ENCODE assay signal across 12 mouse cellular contexts in genomic region chr11:104267380-104267779, GRCm38 (mm10). TPM values are rescaled to one million over a fixed set of nuclear protein-coding genes. Genes with fewer than 3 reads are reported as not detected.
DNase-seq lines count a peak whose midpoint lies in the region; ATAC-seq and TF ChIP-seq lines count a peak whose summit lies in the region.
"Had no signal": no experiment of that assay in that cellular context is flagged by ENCODE, and none has a peak within 500 bp of the region (broad histone marks: within the 10 kb centered on the region; RNA-seq: fewer than 3 reads in every experiment).

No protein-coding gene starts in this region.

- no peak overlapping the region for H3K9ac ChIP-seq in kidney, embryonic 16.5 days (replicated peaks; ENCODE audit: low read length)
- no peak overlapping the region for H3K9ac ChIP-seq in liver, embryonic 12.5 days
- H3K9ac ChIP-seq: hindbrain, embryonic 15.5 days; limb, embryonic 13.5 days had no signal

- H3K9me3 ChIP-seq in kidney, embryonic 16.5 days (ENCODE audit: low read length): no peaks in the 10 kb centered on the region
- no peaks in the 10 kb centered on the region for H3K9me3 ChIP-seq in liver, embryonic 12.5 days (replicated peaks)
- H3K9me3 ChIP-seq: hindbrain, embryonic 15.5 days; limb, embryonic 13.5 days had no signal

- no peak overlapping the region for H3K4me2 ChIP-seq in kidney, embryonic 16.5 days (replicated peaks; ENCODE audit: low read depth, low read length)
- H3K4me2 ChIP-seq in liver, embryonic 12.5 days: no peak overlapping the region
- H3K4me2 ChIP-seq: hindbrain, embryonic 15.5 days; limb, embryonic 13.5 days; midbrain, embryonic 11.5 days had no signal

- WGBS in kidney, adult 2 months: 46% methylated on average over 11 of the region's 11 CpGs
- 57% methylated on average over 11 of the region's 11 CpGs for WGBS in kidney, embryonic 16.5 days
- WGBS in liver, embryonic 12.5 days (ENCODE audit: insufficient replicate concordance): 70% methylated on average over 11 of the region's 11 CpGs

- no peak for TF ChIP-seq POLR2A in kidney, adult 2 months (IDR thresholded peaks at IDR 0.05; ENCODE audit: low read depth, low read length)

- H3K27ac ChIP-seq in kidney, adult 2 months (ENCODE audit: insufficient read depth, low read depth, low read length): peak overlapping the region; percentile 41
- H3K27ac ChIP-seq in kidney, embryonic 16.5 days (ENCODE audit: low read length): no peak overlapping the region
- no peak overlapping the region for H3K27ac ChIP-seq in liver, embryonic 12.5 days
- H3K27ac ChIP-seq: hindbrain, embryonic 15.5 days; limb, embryonic 13.5 days; stomach, postnatal 0 days had no signal

- no peaks in the 10 kb centered on the region for H3K36me3 ChIP-seq in kidney, adult 2 months (ENCODE audit: control insufficient read depth, insufficient read depth, low read length)
- H3K36me3 ChIP-seq in kidney, embryonic 16.5 days (ENCODE audit: insufficient read depth, low read length): no peaks in the 10 kb centered on the region
- no peaks in the 10 kb centered on the region for H3K36me3 ChIP-seq in liver, embryonic 12.5 days
- H3K36me3 ChIP-seq: hindbrain, embryonic 15.5 days; limb, embryonic 13.5 days had no signal

- TF ChIP-seq CTCF in kidney, adult 2 months (conservative IDR thresholded peaks at IDR 0.05; ENCODE audit: insufficient read depth, insufficient read length, low read depth, low read length): no peak

- DNase-seq in cerebellum, postnatal 14 days: peak; percentile 49
- no peak for DNase-seq in cerebellum, postnatal 10 days
- peak; percentile 75 for DNase-seq in kidney, adult 2 months
- DNase-seq in adrenal gland, postnatal 25 days: peak; percentile 56
- peak; percentile 22 for DNase-seq in kidney, postnatal 10 days
- DNase-seq in lung, postnatal 4 days: no peak

- no peak overlapping the region for H3K4me3 ChIP-seq in kidney, adult 2 months (ENCODE audit: insufficient read depth, low read depth, low read length)
- H3K4me3 ChIP-seq in kidney, embryonic 16.5 days (ENCODE audit: low read length): no peak overlapping the region
- H3K4me3 ChIP-seq in liver, embryonic 12.5 days: no peak overlapping the region
- H3K4me3 ChIP-seq: hindbrain, embryonic 15.5 days; limb, embryonic 13.5 days had no signal

- no peaks in the 10 kb centered on the region for H3K27me3 ChIP-seq in kidney, adult 2 months (replicated peaks; ENCODE audit: control insufficient read depth, insufficient read depth, low read length)
- no peaks in the 10 kb centered on the region for H3K27me3 ChIP-seq in kidney, embryonic 16.5 days (ENCODE audit: insufficient read depth, low read length)
- H3K27me3 ChIP-seq in liver, embryonic 12.5 days (replicated peaks): no peaks in the 10 kb centered on the region
- H3K27me3 ChIP-seq: hindbrain, embryonic 15.5 days; limb, embryonic 13.5 days had no signal

- H3K4me1 ChIP-seq in kidney, adult 2 months (ENCODE audit: control insufficient read depth, insufficient read depth, low read length): peaks cover 44% of the 10 kb centered on the region
- H3K4me1 ChIP-seq in kidney, embryonic 16.5 days (ENCODE audit: insufficient read depth, low read length): peaks cover 7% of the 10 kb centered on the region; the same call in 1 of the 2 replicates
- no peaks in the 10 kb centered on the region for H3K4me1 ChIP-seq in liver, embryonic 12.5 days

- no peak for ATAC-seq in kidney, embryonic 16.5 days (ENCODE audit: low FRiP score, low TSS enrichment)
- no peak for ATAC-seq in liver, embryonic 12.5 days

RNA-seq across cellular contexts. Expression of gene Mapt, which starts 36.2 kb away (rescaled TPM):
- 49.8 and 53.4 TPM in 2 replicates for polyA plus RNA-seq in kidney, adult 2 months (2012; rRNA removed)
- polyA plus RNA-seq in kidney, embryonic 16.5 days (2015; fragmentation: Nextera tagmentation; extraction: Ambion mirVana): 10.3 and 11.7 TPM in 2 replicates
- 142 and 169 TPM in 2 replicates for total RNA-seq in adrenal gland, postnatal 25 days (2021)
- 0.24 and 0.42 TPM in 2 replicates for polyA plus RNA-seq in liver, embryonic 12.5 days (2016; fragmentation: Nextera tagmentation; extraction: Ambion mirVana)

Comparison
In these comparisons a context has a peak if more than half of its experiments do, and no peak if none do; other contexts are left out.
1. DNase-seq: peak in cerebellum, postnatal 14 days (2 of 2), kidney, adult 2 months (single experiment), adrenal gland, postnatal 25 days (single experiment) and kidney, postnatal 10 days (single experiment); none in cerebellum, postnatal 10 days (0 of 2) and lung, postnatal 4 days (0 of 2).